Mouse (Mus musculus) frontal cortex, postnatal 14 days (tissue): ENCODE measurements around the gene Gm49366.
"Not testable (repeated sequence)": the region's sequence is repeated elsewhere in the genome, so short reads cannot be mapped to it uniquely, and the experiment has no call there.

Experiments used
- DNase-seq, 2 experiments: peaks; one replicate each; pipeline ENCODE4 v3.0.0; 2022; ENCODE audit warnings: low spot score in 2 of 2

Gene Gm49366

GRCm38 (mm10) chr12:84083842-84084241, 45.1 kb downstream of the Gm49366 start:
- no peak for DNase-seq

- DNase-seq = no peak
These were observed 45.8 kb downstream of the Gm49366 start for GRCm38 (mm10) chr12:84084581-84084980.

- DNase-seq = not testable (repeated sequence)
These were observed 55.9 kb downstream of the Gm49366 start for GRCm38 (mm10) chr12:84094666-84095065.

- DNase-seq = no peak
These were observed 60.9 kb downstream of the Gm49366 start for GRCm38 (mm10) chr12:84099605-84100004.

- no peak for DNase-seq
These were observed 61.3 kb downstream of the Gm49366 start for GRCm38 (mm10) chr12:84100071-84100470.

GRCm38 (mm10) chr12:84100604-84101492, 62.1 kb downstream of the Gm49366 start, which contains the start of gene Acot6:
TSS of gene Acot6 (plus strand) at chr12:84100654.
- peak; percentile 13 to 14 for DNase-seq

GRCm38 (mm10) chr12:84101493-84101845, 62.7 kb downstream of the Gm49366 start:
- DNase-seq = no peak

- DNase-seq = no peak
These were observed 68.3 kb downstream of the Gm49366 start for GRCm38 (mm10) chr12:84107012-84107411.

- no peak for DNase-seq
These were observed 69.0 kb downstream of the Gm49366 start for GRCm38 (mm10) chr12:84107692-84108091.
